12 mouse cellular contexts compared by ENCODE assay signal in the genomic region with DNA sequence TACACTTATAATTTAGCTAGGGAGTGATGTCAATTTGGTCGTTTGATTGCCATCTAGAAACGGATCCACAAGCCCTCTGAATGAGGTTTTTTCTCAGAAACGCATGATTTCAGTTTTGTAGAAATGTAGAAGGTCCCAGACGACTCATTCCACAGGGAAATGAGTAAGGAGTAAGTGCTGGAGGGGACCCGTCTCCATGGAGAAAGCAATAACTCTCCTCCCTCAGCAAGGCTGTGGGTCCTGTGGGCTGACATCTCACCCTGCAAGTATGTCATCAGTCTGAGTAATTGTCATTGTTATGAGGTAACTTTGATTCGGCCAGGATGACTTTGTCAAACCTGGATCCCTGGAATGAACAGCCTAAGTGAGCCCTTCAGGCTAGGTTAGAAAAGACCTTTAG. TPM values are rescaled to one million over a fixed set of nuclear protein-coding genes. Genes with fewer than 3 reads are reported as not detected.
DNase-seq lines count a peak whose midpoint lies in the region; ATAC-seq and TF ChIP-seq lines count a peak whose summit lies in the region.
"Had no signal": no experiment of that assay in that cellular context is flagged by ENCODE, and none has a peak within 500 bp of the region (broad histone marks: within the 10 kb centered on the region; RNA-seq: fewer than 3 reads in every experiment).

No protein-coding gene starts in this region.

- intact Hi-C loops in left cerebral cortex, adult 2 months (cut with DNase I), result no loop called here
- intact Hi-C loops in left cerebral cortex, postnatal 4 days (cut with DNase I), result loop anchor here (5.0 to 10.0 kb wide), 5 partner anchors 371 to 1204 kb away; no protein-coding TSS in a partner anchor

- H3K4me3 ChIP-seq in forebrain, embryonic 16.5 days (replicated peaks; ENCODE audit: low read length), result no peak overlapping the region
- H3K4me3 ChIP-seq in forebrain, embryonic 13.5 days, result no peak overlapping the region
- H3K4me3 ChIP-seq in left cerebral cortex, adult 2 months, result peak overlapping the region; percentile 63
- H3K4me3 ChIP-seq: kidney, embryonic 15.5 days; limb, embryonic 10.5 days; lung, embryonic 15.5 days had no signal

- H3K9ac ChIP-seq in forebrain, embryonic 16.5 days (replicated peaks; ENCODE audit: low read depth, low read length), result no peak overlapping the region
- H3K9ac ChIP-seq in forebrain, embryonic 13.5 days, result no peak overlapping the region
- H3K9ac ChIP-seq: kidney, embryonic 15.5 days; lung, embryonic 15.5 days had no signal

- H3K27ac ChIP-seq in forebrain, embryonic 16.5 days (ENCODE audit: low read length), result no peak overlapping the region
- H3K27ac ChIP-seq in forebrain, embryonic 13.5 days, result no peak overlapping the region
- peak overlapping the region; percentile 89 for H3K27ac ChIP-seq in left cerebral cortex, adult 2 months
- H3K27ac ChIP-seq: kidney, embryonic 15.5 days; limb, embryonic 10.5 days; lung, embryonic 15.5 days had no signal

- no peak for DNase-seq in left cerebral cortex, adult 2 months (ENCODE audit: extremely low spot score in 1 of 2, low spot score in 2 of 2)
- DNase-seq in left cerebral cortex, postnatal 4 days, result no peak
- peak; percentile 26 for DNase-seq in brain, adult 2 months (ENCODE audit: low read depth, low spot score)
- DNase-seq in naive thymus-derived CD4-positive, alpha-beta T cell, adult 2 months (ENCODE audit: low read depth), result peak; percentile 35
- DNase-seq in thymus, postnatal 25 days, result no peak
- DNase-seq in gastrocnemius, postnatal 4 days (ENCODE audit: low spot score in 2 of 2), result no peak
- DNase-seq: thymus, postnatal 14 days had no signal

- no peak for ATAC-seq in forebrain, embryonic 16.5 days
- ATAC-seq in forebrain, embryonic 13.5 days, result no peak

- TF ChIP-seq CTCF in left cerebral cortex, adult 2 months (IDR thresholded peaks at IDR 0.05), result no peak

- no peaks in the 10 kb centered on the region for H3K27me3 ChIP-seq in forebrain, embryonic 16.5 days (replicated peaks; ENCODE audit: control insufficient read depth, insufficient read depth, low read length)
- H3K27me3 ChIP-seq in forebrain, embryonic 13.5 days, result no peaks in the 10 kb centered on the region
- H3K27me3 ChIP-seq: kidney, embryonic 15.5 days; lung, embryonic 15.5 days had no signal

- no peaks in the 10 kb centered on the region for H3K9me3 ChIP-seq in forebrain, embryonic 16.5 days (ENCODE audit: control insufficient read depth, low read length)
- H3K9me3 ChIP-seq in forebrain, embryonic 13.5 days (replicated peaks), result no peaks in the 10 kb centered on the region
- H3K9me3 ChIP-seq: kidney, embryonic 15.5 days; limb, embryonic 10.5 days; lung, embryonic 15.5 days had no signal

- 84% methylated on average over 6 of the region's 6 CpGs for WGBS in forebrain, embryonic 16.5 days
- WGBS in forebrain, embryonic 13.5 days, result 92% methylated on average over 6 of the region's 6 CpGs

- H3K4me2 ChIP-seq in forebrain, embryonic 16.5 days (ENCODE audit: low read length), result peak overlapping the region; percentile 33; the same call in 1 of the 2 replicates
- no peak overlapping the region; the same call in 1 of the 2 replicates for H3K4me2 ChIP-seq in forebrain, embryonic 13.5 days
- H3K4me2 ChIP-seq: kidney, embryonic 15.5 days had no signal

- peaks cover 11% of the 10 kb centered on the region for H3K36me3 ChIP-seq in forebrain, embryonic 16.5 days (ENCODE audit: control insufficient read depth, insufficient read depth)
- H3K36me3 ChIP-seq in forebrain, embryonic 13.5 days (ENCODE audit: poor library complexity, severe bottlenecking), result peaks cover 34% of the 10 kb centered on the region

- H3K4me1 ChIP-seq in forebrain, embryonic 16.5 days (replicated peaks; ENCODE audit: control insufficient read depth, insufficient read depth, low read length), result peaks cover 34% of the 10 kb centered on the region
- H3K4me1 ChIP-seq in forebrain, embryonic 13.5 days, result peaks cover 40% of the 10 kb centered on the region

RNA-seq across cellular contexts. Expression of a gene that starts 4.8 kb away (rescaled TPM):
- polyA plus RNA-seq in forebrain, embryonic 16.5 days (2015; fragmentation: Nextera tagmentation; extraction: Ambion mirVana), result 87.2 and 91.3 TPM in 2 replicates
- 61.4 and 63.5 TPM in 2 replicates for polyA plus RNA-seq in forebrain, embryonic 13.5 days (2015; fragmentation: Nextera tagmentation; extraction: Ambion mirVana)
- 10 to 100 TPM; 49.0 to 55.1 TPM for total RNA-seq in left cerebral cortex, adult 2 months (2021)
- 100 to 1,000 TPM; 112 to 117 TPM for total RNA-seq in left cerebral cortex, postnatal 4 days (2021)
- total RNA-seq in gastrocnemius, postnatal 4 days (2021), result 10 to 100 TPM; 54.2 to 58.3 TPM

Comparison
In these comparisons a context has a peak if more than half of its experiments do, and no peak if none do; other contexts are left out.
1. DNase-seq: peak in brain, adult 2 months (single experiment) and naive thymus-derived CD4-positive, alpha-beta T cell, adult 2 months (single experiment); none in left cerebral cortex, adult 2 months (0 of 2), left cerebral cortex, postnatal 4 days (single experiment), thymus, postnatal 25 days (single experiment) and gastrocnemius, postnatal 4 days (0 of 2).